Mouse (Mus musculus): Measurements from ENCODE around the gene Npcd. TPM values are rescaled to one million over a fixed set of nuclear protein-coding genes. Genes with fewer than 3 reads are reported as not detected.

The Npcd gene
- total RNA-seq, 2 experiments from 2014 or later = 1.0 to 2.5 TPM

DNA sequence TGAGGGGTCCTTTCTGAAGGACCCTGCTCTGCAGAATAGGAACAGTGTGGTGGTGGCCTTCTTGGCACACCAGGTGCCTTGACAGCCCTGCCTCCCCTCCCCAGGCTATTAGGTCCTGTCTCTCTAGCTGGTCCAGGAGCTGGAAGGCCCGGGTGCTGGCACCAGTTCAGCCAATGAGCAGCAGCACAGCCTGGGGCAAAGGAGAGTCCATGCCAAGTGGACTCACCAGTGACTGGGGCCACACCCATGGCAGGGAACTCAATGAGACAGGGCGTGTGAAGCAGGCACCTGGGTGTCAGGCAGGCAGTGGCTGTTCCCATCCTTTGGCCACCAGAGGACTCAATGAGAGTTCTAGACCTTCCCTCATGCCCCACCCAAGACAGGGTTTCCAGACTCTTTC lies 68.7 kb downstream of the Npcd start:
- no peak for DNase-seq

- no peak for DNase-seq
These were observed 69.3 kb downstream of the Npcd start for GRCm38 (mm10) chr15:79764539-79765267.

DNA sequence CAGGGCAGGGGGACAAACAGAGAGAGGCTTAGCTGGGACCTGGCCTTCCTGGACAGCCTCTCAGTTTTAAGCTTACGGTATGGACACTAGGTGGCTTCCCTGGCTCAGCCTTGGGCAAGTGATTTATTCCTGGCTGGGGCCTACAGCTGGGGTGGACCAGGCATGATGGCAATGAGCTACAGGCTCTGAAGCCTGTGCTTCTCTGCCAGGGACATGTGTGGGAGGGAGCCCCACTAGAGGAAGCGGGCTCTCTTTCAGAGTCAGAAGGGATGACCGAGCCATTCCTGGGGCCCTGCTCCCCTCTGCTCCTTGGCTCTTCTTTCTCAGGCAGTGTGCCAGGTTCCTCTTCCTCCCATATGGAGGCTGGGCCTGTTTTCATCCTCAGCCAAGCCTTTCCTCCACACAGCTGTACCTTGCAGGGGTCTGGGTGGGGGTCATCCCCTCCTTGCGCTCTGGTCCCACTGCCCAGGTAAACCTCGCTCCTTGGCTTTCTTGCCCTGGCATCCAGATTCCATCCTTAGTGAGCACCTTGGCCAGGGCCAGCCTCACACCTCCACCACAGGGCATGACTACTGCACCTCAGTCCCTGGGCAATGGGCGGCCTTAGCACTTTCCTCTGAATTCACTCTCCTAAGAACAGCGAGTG lies 70.3 kb downstream of the Npcd start:
- DNase-seq = no peak

DNA sequence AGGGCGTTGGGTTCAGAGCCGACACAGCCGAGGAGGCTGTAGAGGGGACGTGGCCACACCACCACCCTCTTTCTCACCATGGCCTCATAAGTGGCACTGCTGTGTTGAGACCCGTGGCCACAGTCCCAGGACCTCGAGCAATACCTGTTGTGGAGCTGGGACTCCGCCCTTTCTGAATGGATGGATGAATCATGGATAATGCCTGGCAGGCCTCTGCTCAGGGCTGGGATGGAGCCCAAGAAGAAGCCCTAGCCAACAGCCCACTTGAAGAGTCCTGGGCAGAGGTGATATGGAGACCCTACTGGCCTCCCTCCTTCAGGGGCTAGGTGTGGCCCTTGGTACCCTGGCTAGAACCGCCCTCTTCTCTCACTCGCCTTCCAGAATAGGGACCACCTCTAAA lies 71.0 kb downstream of the Npcd start:
- DNase-seq = no peak

GRCm38 (mm10) chr15:79760956-79761355 lies 73.1 kb downstream of the Npcd start:
- no peak for DNase-seq

- no peak for DNase-seq
These were observed 76.9 kb downstream of the Npcd start for GRCm38 (mm10) chr15:79757118-79757517.

DNA sequence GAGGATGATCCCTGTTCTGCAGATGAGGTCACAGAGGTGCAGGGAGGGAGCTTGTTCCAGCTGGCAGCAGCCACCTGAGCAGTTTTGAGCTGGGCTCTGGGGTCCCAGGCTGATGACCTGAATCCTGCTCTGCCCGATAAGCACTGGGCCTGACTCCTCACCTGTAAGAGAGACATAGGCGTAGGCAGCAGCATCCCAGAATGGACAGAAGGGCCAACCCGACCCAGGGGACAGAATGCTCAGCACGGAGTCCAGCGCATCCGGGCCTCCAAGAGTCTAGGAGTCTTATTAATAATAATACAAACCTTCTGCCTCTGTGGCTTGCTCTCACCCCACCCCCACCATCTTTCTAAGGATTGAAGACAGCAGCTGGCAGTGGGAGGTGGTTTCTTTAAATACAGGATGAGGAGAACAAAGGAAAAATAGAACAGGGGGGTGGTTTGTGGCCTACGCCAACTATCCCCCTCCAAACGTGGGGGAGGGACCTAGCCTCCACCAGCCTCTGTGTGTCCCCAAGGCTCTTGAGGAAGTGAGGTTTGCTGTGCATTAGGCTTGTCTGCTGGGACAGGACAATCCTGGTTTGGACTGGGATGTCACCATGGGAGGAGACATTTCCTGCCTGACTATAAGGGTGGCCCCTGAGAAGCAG lies 77.9 kb downstream of the Npcd start:
- no peak for DNase-seq

GRCm38 (mm10) chr15:79755176-79755575 lies 78.9 kb downstream of the Npcd start:
- DNase-seq = no peak

DNA sequence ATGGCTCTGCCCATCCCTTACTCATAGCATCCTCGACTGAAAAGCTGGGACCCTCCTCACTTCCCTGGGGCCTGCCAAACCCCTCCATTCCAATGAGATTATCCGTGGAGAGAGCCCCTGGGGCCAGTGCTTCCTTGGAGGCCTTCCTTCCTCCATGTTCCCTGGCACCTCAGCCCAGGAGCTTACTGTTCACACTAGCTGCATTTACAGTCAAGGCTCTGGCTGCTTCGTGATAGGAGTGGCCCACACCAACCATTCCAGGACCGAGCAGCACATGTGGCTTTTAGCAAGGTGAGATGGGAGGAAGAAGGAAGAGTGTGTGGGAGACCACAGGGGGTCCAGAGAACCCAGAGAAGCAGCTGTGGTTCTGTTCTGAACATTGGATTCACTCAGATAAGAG lies 80.2 kb downstream of the Npcd start:
- DNase-seq = no peak

DNA sequence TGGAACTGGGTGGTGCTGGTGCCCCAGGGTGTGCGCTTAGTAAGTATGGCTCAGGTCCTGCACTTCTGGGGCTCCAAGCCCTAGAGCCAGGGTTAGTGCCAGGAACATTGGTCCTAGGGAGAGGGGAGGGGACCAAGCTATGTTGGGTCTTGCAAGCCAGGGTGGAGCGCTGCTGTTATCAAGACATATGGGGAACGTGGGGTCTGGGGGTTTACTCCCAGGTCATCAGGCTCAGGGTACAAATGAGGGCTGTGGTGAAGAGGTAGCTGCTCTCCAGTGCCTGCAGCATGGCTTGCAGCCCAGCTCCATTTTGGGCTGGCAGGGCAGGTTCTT lies 80.7 kb downstream of the Npcd start:
- no peak for DNase-seq

- DNase-seq = peak; percentile 80
These were observed 81.2 kb downstream of the Npcd start for GRCm38 (mm10) chr15:79752742-79753419.

DNA sequence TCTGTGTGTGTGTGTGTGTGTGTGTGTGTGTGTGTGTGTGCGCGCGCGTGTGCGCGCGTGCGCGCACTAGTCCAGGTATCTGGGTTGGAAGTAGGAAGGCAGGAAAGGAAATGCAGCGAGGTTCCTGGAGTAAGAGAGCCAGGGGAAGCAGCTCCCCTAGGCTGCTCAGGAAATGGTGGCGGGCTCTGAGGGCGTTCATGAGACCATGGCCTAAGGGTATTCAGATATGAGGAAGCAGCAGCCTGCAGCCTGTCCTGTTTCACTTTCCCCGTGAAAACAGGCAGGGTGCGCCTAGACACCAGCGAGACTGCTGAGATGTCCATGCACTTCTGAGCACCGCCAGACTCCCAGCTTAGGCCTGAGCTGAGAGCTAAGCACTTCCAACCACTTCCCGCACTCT lies 82.3 kb downstream of the Npcd start:
- DNase-seq = no peak

- DNase-seq = no peak
These were observed 83.8 kb downstream of the Npcd start for GRCm38 (mm10) chr15:79750266-79750665.

DNA sequence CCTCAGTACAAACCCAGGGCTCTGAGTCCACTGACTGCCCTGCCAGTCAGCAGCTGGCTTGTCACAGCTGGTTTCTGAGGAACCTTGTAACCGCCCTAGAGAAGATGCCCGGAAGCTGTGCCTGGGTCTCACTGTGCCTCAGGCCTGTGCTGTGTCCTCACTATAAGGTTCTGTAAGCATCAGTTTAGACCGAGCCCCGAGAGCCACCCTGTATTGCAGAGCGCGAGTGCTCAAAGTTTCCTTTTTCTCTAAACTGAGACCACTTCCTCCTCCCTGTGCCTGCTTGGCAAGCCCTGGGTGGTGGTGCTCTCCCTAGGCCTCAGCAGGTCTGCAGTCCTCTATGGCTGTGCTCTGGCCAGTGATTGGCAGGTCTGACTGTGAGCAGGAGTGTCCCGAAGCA lies 84.9 kb downstream of the Npcd start:
- no peak for DNase-seq

DNA sequence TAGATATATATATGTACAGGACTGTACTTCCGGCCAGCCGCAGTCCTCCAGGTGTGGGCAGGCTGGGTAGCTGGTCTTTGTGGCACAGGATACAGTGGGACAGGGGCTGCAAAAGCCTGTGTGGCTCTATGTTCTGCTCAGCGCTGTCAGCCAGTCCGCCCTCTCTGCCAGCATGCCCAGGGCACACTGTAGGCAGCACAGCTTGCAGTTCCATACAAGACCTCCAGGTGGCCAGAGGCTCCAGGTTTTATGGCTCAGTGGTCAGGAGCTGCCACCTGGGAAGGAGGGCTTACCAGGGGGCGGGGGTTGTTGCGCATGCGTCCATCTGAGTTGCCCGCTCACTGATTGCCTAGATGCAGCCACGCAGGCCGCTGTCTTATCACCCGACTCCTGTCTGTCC lies 86.0 kb downstream of the Npcd start:
- no peak for DNase-seq

DNA sequence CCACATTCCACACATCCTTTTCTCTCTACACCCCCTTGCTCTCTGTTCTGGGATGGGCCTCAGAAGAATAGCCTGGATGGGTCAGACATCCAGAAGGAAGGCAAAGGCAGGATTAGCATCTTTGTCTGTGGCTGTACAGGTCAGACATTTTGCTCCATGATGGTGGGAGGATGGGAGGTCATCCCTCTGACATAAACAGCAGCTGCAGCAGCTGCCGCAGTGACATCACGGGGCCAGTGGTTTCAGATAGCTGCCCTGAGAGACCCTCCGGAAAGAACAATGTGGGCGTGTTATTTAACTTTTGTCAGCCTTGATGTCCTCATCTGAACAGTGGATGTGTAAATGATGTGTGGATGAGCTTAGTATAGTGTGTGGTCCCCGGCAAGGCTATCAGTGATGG lies 88.2 kb downstream of the Npcd start:
- no peak for DNase-seq

- DNase-seq = no peak
These were observed 88.7 kb downstream of the Npcd start for GRCm38 (mm10) chr15:79745312-79745711.

DNA sequence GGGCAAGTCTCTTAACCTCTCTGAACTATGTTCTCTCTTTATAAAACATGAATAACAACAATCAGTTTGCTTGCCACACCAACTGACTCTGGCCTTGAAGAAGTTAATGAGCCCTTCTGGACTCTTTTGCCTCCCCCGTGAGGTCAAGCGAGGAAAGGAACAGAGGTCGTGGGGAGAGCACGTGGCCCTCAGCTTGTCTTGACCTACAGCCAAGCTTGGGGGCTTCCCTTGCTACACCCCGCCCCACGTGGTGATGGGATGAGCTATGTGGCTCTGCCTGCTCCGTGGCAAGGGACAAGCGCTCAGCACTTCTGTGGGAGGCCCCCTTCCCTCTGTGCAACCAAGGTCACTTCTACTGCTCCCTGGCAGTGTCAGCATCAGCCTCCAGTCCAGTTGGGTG lies 89.3 kb downstream of the Npcd start:
- no peak for DNase-seq

DNA sequence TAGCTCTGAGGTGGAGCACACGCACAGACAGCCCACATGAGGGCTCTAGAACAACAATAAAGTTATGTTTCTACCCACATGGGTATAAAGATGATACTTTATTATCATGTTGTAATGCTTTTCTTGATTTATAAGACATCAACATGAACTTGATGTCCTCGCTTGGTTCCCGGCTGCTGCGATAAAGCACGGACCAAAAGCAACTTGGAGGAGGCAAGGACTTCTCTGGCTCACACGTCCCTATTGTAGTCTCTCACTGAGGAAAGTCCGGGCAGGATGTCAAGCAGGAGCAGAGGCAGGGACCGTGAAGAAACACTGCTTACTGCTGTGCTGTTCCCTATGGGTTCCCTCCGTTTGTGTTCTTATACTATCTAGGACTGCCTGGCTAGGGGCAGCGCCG lies 90.0 kb downstream of the Npcd start:
- no peak for DNase-seq

GRCm38 (mm10) chr15:79742706-79743023 lies 91.4 kb downstream of the Npcd start:
- no peak for DNase-seq

DNA sequence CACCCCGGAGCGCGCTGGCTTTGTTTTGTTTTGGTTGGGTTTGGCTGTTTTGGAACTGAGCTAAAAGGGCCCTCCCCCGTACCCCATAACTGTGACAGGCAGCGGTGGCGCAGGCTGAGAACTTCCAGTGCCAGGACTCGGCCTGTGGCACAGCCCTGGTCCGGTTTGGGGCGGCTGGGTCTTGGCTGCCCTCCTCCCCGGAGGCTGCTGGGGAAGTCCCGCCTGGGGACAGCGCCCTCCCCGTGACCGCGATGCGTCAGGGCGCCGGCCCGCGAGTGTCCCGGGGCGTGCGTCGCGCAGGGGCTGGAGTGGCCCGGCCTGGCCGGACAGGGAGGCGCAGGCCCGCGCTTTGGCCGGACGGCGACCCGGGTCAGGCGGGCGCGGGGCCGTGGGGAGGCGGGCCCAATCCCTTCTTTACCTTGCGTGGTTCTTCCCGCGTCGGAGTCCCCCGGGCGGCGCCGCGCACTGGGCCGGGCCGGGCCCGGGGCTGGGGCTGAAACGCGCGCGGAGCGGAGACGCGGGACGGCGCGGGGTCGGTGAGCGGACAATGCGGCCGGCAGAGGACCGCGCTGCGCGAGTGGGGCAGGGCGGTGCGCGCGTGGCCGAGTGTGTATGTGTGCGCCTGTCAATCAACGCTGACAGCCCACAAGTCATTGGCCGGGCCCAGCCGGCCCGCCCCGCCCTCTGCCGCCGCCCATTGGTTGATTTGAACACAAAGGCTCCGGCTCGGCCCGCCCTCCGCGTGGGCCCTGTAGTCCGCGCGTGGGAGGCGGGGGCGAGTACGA lies 91.9 kb downstream of the Npcd start, which contains the start of gene Sun2:
Gene Sun2, minus strand, starts transcription at position 616 of the 785 bp plus-strand sequence.
- peak; percentile 93 for DNase-seq

DNA sequence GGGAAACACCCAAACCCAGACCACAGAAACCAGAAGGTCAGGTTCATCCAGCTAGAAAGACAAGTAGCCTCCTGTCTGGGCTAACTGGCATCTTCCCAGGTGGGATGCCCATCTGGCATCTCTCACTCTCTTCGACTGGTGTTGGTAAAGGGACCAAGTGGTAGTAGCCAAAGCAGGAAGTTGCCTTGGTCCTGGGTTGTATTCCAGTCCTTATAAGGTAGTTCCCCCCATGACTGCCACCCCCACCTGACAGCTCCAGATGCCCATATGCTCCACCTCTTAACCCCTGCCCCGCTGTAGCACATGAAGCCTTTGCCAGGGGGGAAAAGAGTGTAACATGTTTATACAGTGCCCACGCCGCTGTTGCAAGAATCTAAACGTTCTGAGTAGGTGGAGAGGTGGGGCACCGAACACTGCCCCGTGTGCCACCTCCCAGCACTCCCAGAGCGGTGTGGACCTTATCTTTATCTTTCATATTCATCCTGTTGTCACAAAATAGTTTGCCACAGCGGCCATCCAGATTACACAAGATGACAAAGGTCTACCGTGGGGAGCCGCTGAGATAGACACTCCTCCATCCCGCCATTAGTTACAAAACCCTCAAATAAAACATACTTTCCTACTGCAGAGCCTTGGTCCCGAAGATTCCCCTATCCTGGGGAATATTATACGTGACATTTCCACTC lies 92.7 kb downstream of the Npcd start:
- peak; percentile 47 for DNase-seq

Data from gastrocnemius, postnatal 10 days (tissue).